Mouse (Mus musculus): ENCODE results near the gene Abcg1. TPM values are rescaled to one million over a fixed set of nuclear protein-coding genes. Genes with fewer than 3 reads are reported as not detected.

The Abcg1 gene
- polyA plus RNA-seq, 1 experiment = 0.94 TPM

- Histone ChIP-seq H3K4me2 (ENCODE audit: low read depth) (no peak overlapping the region), H3K27me3 (ENCODE audit: control insufficient read depth, insufficient read depth, insufficient read length) (no peaks in the 10 kb centered on the region)
- no peak for TF ChIP-seq TCF12 (IDR thresholded peaks at IDR 0.05; ENCODE audit: insufficient read depth, poor library complexity, severe bottlenecking)
- no peak for TF ChIP-seq SRF (IDR thresholded peaks at IDR 0.05; ENCODE audit: control insufficient read depth, insufficient read length, low read depth)
Observed at GRCm38 (mm10) chr17:31070403-31071185, 13.1 kb downstream of the Abcg1 start.

DNA sequence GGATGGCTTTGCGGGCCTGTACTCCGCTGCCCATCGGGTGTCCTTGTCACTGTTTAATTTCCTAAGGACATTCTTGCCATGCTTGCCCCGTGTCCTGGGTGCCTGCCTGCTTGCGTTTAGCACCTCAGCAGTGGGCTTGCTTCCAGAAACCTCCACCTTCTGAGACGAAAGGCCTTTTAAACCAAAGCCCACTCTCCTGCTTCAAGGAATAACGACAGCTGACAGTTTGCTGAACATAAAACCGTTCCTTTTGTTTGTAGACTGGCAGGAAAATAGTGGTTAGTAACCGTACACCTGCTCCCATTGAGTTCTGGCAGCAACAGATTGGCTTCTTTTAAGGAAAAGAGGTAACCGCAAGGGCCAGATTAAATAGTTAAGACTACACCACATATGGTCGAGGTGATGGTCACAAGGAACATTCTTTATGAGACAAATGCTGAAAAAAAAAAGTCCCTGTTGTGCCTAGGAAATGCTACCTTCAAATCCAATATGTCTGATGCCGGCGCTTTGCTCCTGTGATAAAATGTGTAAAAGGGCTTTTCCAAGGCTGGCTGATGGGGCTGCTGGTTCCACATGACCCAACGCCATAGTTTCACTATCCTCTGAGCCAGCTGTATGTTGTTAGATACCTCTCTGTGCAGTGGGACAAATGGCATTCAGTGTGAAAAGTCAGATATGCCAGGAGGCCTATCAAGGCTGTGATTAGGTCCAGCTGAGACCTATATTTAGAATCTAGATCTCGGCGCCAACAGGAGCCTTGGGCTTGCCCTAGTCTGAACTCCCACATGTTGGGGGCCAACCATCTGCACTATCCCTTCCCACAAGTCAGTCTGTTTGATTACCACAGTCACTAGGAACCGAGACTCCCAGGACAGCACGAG lies 14.2 kb downstream of the Abcg1 start:
- Histone ChIP-seq H3K4me2 (ENCODE audit: low read depth) (no peak overlapping the region), H3ac (ENCODE audit: control insufficient read depth, insufficient read length) (no peak overlapping the region), H3K27me3 (ENCODE audit: control insufficient read depth, insufficient read depth, insufficient read length) (no peaks in the 10 kb centered on the region), H3K4me3 (no peak overlapping the region), H3K79me2 (ENCODE audit: control insufficient read depth, insufficient read depth) (no peaks in the 10 kb centered on the region), H3K36me3 (ENCODE audit: control insufficient read depth, insufficient read depth) (no peaks in the 10 kb centered on the region)
- TF ChIP-seq USF1 (IDR thresholded peaks at IDR 0.05; ENCODE audit: low read depth) (no peak), MYOD1 (IDR thresholded peaks at IDR 0.05; ENCODE audit: control insufficient read depth in 1 of 3, insufficient read length in 2 of 3, low read depth in 2 of 3) (no peak)

More at GRCm38 (mm10) chr17:31070403-31071185, 13.1 kb downstream of the Abcg1 start:
- Histone ChIP-seq H3ac (ENCODE audit: control insufficient read depth, insufficient read length) (no peak overlapping the region), H3K36me3 (ENCODE audit: control insufficient read depth, insufficient read depth) (no peaks in the 10 kb centered on the region), H3K4me3 (no peak overlapping the region), H3K79me2 (ENCODE audit: control insufficient read depth, insufficient read depth) (no peaks in the 10 kb centered on the region)

DNA sequence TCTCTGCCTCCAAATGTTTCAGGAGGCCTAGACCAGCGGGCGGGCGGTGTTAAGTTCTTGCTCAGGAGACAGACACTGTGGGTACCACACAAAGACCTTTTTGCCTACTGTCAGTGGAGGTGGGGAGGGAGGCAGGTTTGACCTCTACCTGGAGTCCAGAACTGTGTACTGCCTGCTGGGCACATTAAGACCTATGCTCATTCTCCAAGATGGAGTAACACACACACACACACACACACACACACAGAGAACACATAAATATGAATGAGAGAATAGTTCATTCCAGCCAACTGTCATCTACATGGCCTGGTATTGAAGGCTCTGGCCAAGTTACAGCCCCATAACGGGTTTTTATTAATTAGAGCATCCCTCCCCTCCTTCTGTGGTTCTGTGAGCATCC lies 15.4 kb downstream of the Abcg1 start:
- Histone ChIP-seq H3K36me3 (ENCODE audit: control insufficient read depth, insufficient read depth) (no peaks in the 10 kb centered on the region), H3ac (ENCODE audit: control insufficient read depth, insufficient read length) (no peak overlapping the region), H3K79me2 (ENCODE audit: control insufficient read depth, insufficient read depth) (no peaks in the 10 kb centered on the region), H3K4me2 (ENCODE audit: low read depth) (no peak overlapping the region), H3K4me3 (no peak overlapping the region), H3K27me3 (ENCODE audit: control insufficient read depth, insufficient read depth, insufficient read length) (no peaks in the 10 kb centered on the region)
- TF ChIP-seq SRF (IDR thresholded peaks at IDR 0.05; ENCODE audit: control insufficient read depth, insufficient read length, low read depth) (no peak), MAX (IDR thresholded peaks at IDR 0.05; ENCODE audit: low read depth) (no peak)

DNA sequence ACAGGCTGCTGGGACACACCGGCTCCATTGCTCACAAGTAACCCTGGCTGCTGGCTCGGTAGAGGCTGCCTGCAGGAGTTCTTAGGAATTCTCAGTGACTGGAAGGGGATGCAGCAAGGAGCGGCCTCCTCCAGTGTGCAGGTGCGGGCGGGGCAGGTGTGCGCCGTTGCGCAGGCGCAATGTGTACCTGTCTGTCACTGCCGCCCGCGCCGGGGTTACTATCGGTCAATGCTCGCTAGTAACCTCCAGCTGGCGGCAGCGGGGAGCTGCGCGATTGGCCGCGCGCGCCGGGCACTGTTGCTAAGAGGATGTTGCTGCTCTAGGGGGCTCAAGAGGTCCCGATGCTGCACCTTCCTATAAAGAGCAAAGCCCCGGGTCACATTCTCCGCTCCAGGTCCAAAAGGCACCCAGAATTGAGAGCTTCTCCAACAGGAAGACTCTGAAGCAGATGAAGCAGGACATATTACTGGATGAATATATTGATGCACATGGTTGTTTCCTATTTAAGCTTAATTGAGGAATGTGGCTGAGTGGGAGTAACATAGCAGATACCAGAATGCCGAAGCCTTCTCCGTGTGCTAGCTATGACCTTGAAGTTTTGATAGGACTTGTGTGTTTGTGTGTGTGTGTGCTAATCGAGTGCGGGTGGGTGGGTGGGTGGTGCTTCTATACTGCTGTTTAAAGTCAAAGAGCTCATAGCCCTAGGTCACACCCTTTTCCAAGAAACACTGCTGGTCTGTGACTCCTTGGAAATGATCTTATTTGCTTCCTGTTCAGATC lies 16.0 kb downstream of the Abcg1 start:
- Histone ChIP-seq H3K79me2 (ENCODE audit: control insufficient read depth, insufficient read depth) (no peaks in the 10 kb centered on the region), H3K4me2 (ENCODE audit: low read depth) (peak overlapping the region; percentile 8), H3K4me3 (no peak overlapping the region), H3K27me3 (ENCODE audit: control insufficient read depth, insufficient read depth, insufficient read length) (no peaks in the 10 kb centered on the region), H3K36me3 (ENCODE audit: control insufficient read depth, insufficient read depth) (no peaks in the 10 kb centered on the region), H3ac (ENCODE audit: control insufficient read depth, insufficient read length) (no peak overlapping the region)
- TF ChIP-seq MYOD1 (IDR thresholded peaks at IDR 0.05; ENCODE audit: control insufficient read depth in 1 of 3, insufficient read length in 2 of 3, low read depth in 2 of 3) = no peak
- no peak for TF ChIP-seq TCF3 (IDR thresholded peaks at IDR 0.05; ENCODE audit: insufficient read length, low read depth)
- no peak for TF ChIP-seq USF1 (IDR thresholded peaks at IDR 0.05; ENCODE audit: low read depth)
- no peak for TF ChIP-seq SRF (IDR thresholded peaks at IDR 0.05; ENCODE audit: control insufficient read depth, insufficient read length, low read depth)
- no peak for TF ChIP-seq E2F4 (IDR thresholded peaks at IDR 0.05; ENCODE audit: insufficient read depth)
- TF ChIP-seq POLR2A (IDR thresholded peaks at IDR 0.05; ENCODE audit: insufficient read length, low read depth) = no peak
- no peak for TF ChIP-seq MYOG (IDR thresholded peaks at IDR 0.05; ENCODE audit: control insufficient read depth in 1 of 3, insufficient read depth in 1 of 3, insufficient read length in 2 of 3, low read depth in 2 of 3)
- no peak for TF ChIP-seq MAX (IDR thresholded peaks at IDR 0.05; ENCODE audit: low read depth)
- no peak for TF ChIP-seq CEBPB (IDR thresholded peaks at IDR 0.05; ENCODE audit: insufficient read depth, poor library complexity, severe bottlenecking)
- no peak for TF ChIP-seq REST (IDR thresholded peaks at IDR 0.05; ENCODE audit: insufficient read depth, insufficient read length)
- TF ChIP-seq TCF12 (IDR thresholded peaks at IDR 0.05; ENCODE audit: insufficient read depth, poor library complexity, severe bottlenecking) = no peak
- TF ChIP-seq POLR2AphosphoS2 (IDR thresholded peaks at IDR 0.05; ENCODE audit: insufficient read length, low read depth) = no peak

DNA sequence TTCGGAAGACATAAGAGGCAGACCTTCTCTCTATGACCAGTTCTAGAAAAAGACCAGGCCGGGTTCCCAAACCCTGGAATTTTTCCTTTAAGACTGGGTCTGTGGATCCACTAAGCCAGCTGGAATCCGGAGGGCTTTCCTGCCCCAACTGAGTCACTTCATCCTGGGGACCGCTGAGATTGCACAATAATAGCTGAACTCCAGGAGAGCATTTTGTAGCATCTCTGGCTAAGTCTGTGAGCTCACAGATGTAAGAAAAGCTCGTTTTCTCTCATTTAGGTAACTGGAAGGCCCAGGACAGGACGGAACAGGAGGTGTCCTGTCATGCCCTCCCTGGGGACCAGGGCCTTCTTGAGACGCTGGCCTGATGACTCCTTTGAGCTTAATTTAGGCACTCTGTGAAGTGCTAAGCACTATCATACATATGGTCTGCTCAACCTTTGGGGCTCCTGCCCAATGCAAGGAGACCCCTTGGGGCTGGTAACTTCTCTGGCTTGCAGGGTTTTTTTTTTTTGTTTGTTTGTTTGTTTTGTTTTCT lies 16.6 kb downstream of the Abcg1 start:
- peak overlapping the region; percentile 40 for H3K4me2 ChIP-seq (ENCODE audit: low read depth)
- no peak overlapping the region for H3ac ChIP-seq (ENCODE audit: control insufficient read depth, insufficient read length)
- no peaks in the 10 kb centered on the region for H3K79me2 ChIP-seq (ENCODE audit: control insufficient read depth, insufficient read depth)
- no peak overlapping the region for H3K4me3 ChIP-seq
- TF ChIP-seq CEBPB (IDR thresholded peaks at IDR 0.05; ENCODE audit: insufficient read depth, poor library complexity, severe bottlenecking) = peak; percentile 97
- TF ChIP-seq SRF (IDR thresholded peaks at IDR 0.05; ENCODE audit: control insufficient read depth, insufficient read length, low read depth) = no peak
- H3K36me3 ChIP-seq (ENCODE audit: control insufficient read depth, insufficient read depth) = no peaks in the 10 kb centered on the region
- H3K27me3 ChIP-seq (ENCODE audit: control insufficient read depth, insufficient read depth, insufficient read length) = no peaks in the 10 kb centered on the region

All from myocyte (in vitro differentiated cells).